Mouse (Mus musculus): ENCODE measurements around the gene Fgd6. TPM values are rescaled to one million over a fixed set of nuclear protein-coding genes. Genes with fewer than 3 reads are reported as not detected.

Fgd6 gene
- polyA plus RNA-seq, 1 experiment from 2014 or later, result 1.7 TPM

DNA sequence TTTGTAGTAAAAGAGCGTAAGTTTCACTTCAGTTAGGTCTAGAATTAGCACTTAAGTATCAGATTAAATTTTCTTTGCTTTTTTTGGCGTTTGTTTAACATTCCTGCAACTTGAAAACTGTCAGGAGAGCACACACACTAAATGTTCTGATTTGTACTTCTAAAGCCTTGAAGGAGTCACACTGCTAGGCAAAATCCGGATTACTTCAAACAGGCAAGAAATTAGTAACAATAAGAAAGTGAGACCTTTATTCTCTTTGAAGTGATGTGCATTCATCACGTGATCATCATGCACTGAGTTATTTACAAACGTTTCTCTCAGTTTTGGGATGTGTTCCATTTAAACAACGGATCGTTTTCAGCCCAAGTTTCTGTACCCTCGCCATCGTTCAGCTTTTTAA lies 1.4 kb downstream of the Fgd6 start:
- no peaks in the 10 kb centered on the region for H3K9me3 ChIP-seq (ENCODE audit: control insufficient read depth, low read length)
- H3K4me1 ChIP-seq (replicated peaks; ENCODE audit: control insufficient read depth, insufficient read depth), result 0 out of 2 replicates have a peak, but pooled peaks cover 3% of the 10 kb centered on the region
- peak overlapping the region; percentile 20; the same call in 1 of the 2 replicates for H3K4me3 ChIP-seq (ENCODE audit: low read depth, low read length)
- no peak overlapping the region for H3K9ac ChIP-seq (ENCODE audit: low read length)
- WGBS, result 25% methylated on average over 9 of the region's 9 CpGs
- DNase-seq (ENCODE audit: low spot score), result no peak
- TF ChIP-seq EP300 (optimal IDR thresholded peaks at IDR 0.05), result no peak
- TF ChIP-seq CTCF (IDR thresholded peaks at IDR 0.05; ENCODE audit: low read depth), result no peak
- H3K4me2 ChIP-seq (replicated peaks; ENCODE audit: low read depth), result peak overlapping the region; percentile 78
- ATAC-seq (ENCODE audit: low FRiP score, low TSS enrichment), result no peak
- H3K36me3 ChIP-seq (ENCODE audit: control insufficient read depth, insufficient read depth, low read length), result no peaks in the 10 kb centered on the region
- H3K27ac ChIP-seq (replicated peaks), result no peak overlapping the region
- H3K27me3 ChIP-seq (ENCODE audit: control insufficient read depth, insufficient read depth, low read length), result no peaks in the 10 kb centered on the region

DNA sequence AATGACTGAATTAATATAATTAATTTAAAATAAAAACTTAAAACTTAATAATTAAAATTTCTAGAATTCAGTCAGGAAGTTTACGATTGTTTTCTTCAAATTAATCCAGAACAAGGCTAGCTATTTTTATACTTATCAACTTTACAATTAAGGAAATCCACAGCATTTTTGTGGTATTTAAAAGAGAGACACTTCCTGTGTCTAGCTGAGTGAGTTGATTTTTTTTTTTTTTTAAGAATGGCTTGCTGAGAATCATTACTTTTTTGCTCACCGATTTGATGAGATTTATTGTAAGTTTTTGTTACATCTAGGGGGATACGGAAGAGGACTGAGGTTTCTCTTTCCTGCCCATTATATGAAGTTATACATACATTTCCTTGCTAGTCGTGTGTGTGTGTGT lies 1.8 kb downstream of the Fgd6 start:
- no peak overlapping the region for H3K27ac ChIP-seq (replicated peaks)
- no peaks in the 10 kb centered on the region for H3K9me3 ChIP-seq (ENCODE audit: control insufficient read depth, low read length)
- no peak for TF ChIP-seq EP300 (optimal IDR thresholded peaks at IDR 0.05)
- no peak for TF ChIP-seq CTCF (IDR thresholded peaks at IDR 0.05; ENCODE audit: low read depth)
- ATAC-seq (ENCODE audit: low FRiP score, low TSS enrichment), result no peak
- H3K27me3 ChIP-seq (ENCODE audit: control insufficient read depth, insufficient read depth, low read length), result no peaks in the 10 kb centered on the region
- H3K4me3 ChIP-seq (ENCODE audit: low read depth, low read length), result no peak overlapping the region
- no peaks in the 10 kb centered on the region for H3K36me3 ChIP-seq (ENCODE audit: control insufficient read depth, insufficient read depth, low read length)
- H3K9ac ChIP-seq (ENCODE audit: low read length), result no peak overlapping the region
- no peak overlapping the region for H3K4me2 ChIP-seq (replicated peaks; ENCODE audit: low read depth)
- H3K4me1 ChIP-seq (replicated peaks; ENCODE audit: control insufficient read depth, insufficient read depth), result 0 out of 2 replicates have a peak, but pooled peaks cover 3% of the 10 kb centered on the region
- WGBS, result 60% methylated on average over 4 of the region's 4 CpGs
- no peak for DNase-seq (ENCODE audit: low spot score)

DNA sequence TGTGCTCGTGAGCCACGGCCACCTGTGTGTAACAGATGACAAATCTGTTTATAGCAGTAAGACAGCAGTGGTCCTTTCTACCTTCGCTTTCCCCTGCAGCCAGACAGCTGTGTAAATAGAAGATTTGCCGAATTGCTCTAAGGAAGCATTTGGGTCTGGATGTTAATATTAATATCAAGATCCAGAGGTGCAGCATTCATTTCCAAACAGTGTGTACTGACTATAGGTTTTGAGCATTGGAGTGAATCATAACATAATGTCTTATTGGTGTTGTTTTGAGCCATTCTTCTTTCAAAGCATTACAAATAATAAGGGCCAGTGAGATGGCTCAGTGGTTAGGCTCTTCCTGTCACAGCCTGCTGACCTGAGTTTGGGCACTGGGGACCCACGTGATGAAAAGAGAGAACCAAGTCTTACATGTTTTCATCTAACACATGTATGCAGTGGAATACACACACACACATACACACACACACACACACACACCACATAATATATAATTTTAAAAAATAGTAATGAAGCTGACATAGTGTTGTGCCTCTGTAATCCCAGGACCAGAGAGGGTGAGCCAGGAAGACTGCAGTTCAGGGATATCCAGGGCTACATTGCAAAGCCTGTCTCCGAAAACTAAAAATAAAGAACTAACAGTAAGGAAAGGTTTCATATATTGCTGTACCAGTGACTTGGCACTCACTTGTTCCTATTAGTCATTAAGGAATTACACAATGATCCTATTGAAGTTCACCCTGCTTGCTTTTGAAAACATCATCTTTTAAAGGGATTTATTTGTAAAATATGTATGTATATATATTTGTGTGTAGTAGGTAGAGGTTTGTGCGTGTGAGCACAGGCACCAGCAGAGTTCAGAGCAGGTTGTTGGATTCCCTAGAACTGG lies 2.8 kb downstream of the Fgd6 start:
- Histone ChIP-seq H3K4me1 (replicated peaks; ENCODE audit: control insufficient read depth, insufficient read depth) (0 out of 2 replicates have a peak, but pooled peaks cover 3% of the 10 kb centered on the region), H3K4me2 (replicated peaks; ENCODE audit: low read depth) (no peak overlapping the region), H3K9ac (ENCODE audit: low read length) (no peak overlapping the region), H3K27me3 (ENCODE audit: control insufficient read depth, insufficient read depth, low read length) (no peaks in the 10 kb centered on the region), H3K9me3 (ENCODE audit: control insufficient read depth, low read length) (no peaks in the 10 kb centered on the region), H3K36me3 (ENCODE audit: control insufficient read depth, insufficient read depth, low read length) (0 out of 2 replicates have a peak, but pooled peaks cover under 1% of the 10 kb centered on the region), H3K4me3 (ENCODE audit: low read depth, low read length) (no peak overlapping the region), H3K27ac (replicated peaks) (no peak overlapping the region)
- DNase-seq (ENCODE audit: low spot score), result no peak
- WGBS, result 50% methylated on average over 7 of the region's 7 CpGs
- no peak for ATAC-seq (ENCODE audit: low FRiP score, low TSS enrichment)
- no peak for TF ChIP-seq CTCF (IDR thresholded peaks at IDR 0.05; ENCODE audit: low read depth)
- TF ChIP-seq EP300 (optimal IDR thresholded peaks at IDR 0.05), result no peak

DNA sequence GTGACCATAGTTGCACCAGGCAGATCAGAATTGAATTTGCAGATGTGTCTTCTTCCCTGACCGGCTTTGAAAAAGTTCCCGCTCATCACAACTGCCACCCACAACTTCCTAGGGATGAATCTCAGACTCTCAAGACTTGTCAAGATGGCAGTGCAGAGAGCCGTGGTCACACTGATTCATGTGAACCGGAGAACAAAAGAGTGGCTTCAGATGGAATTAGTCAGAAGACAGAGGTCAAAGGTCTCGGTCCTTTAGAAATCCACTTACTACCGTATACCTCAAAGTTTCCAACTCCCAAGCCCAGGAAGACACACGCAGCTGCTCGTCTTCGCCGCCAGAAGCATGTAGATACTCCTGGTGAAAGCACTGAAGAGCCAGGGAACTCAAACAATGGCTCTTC lies 8.1 kb downstream of the Fgd6 start:
- DNase-seq (ENCODE audit: low spot score) (no peak), ATAC-seq (ENCODE audit: low FRiP score, low TSS enrichment) (no peak)
- H3K4me1 ChIP-seq (replicated peaks; ENCODE audit: control insufficient read depth, insufficient read depth), result no peaks in the 10 kb centered on the region
- TF ChIP-seq EP300 (optimal IDR thresholded peaks at IDR 0.05), result no peak
- no peak for TF ChIP-seq CTCF (IDR thresholded peaks at IDR 0.05; ENCODE audit: low read depth)
- peaks cover 7% of the 10 kb centered on the region; the same call in 1 of the 2 replicates for H3K36me3 ChIP-seq (ENCODE audit: control insufficient read depth, insufficient read depth, low read length)
- no peaks in the 10 kb centered on the region for H3K9me3 ChIP-seq (ENCODE audit: control insufficient read depth, low read length)
- H3K4me2 ChIP-seq (replicated peaks; ENCODE audit: low read depth), result no peak overlapping the region
- H3K4me3 ChIP-seq (ENCODE audit: low read depth, low read length), result no peak overlapping the region
- WGBS, result 77% methylated on average over 10 of the region's 10 CpGs
- no peak overlapping the region for H3K27ac ChIP-seq (replicated peaks)
- H3K9ac ChIP-seq (ENCODE audit: low read length), result no peak overlapping the region
- H3K27me3 ChIP-seq (ENCODE audit: control insufficient read depth, insufficient read depth, low read length), result no peaks in the 10 kb centered on the region

DNA sequence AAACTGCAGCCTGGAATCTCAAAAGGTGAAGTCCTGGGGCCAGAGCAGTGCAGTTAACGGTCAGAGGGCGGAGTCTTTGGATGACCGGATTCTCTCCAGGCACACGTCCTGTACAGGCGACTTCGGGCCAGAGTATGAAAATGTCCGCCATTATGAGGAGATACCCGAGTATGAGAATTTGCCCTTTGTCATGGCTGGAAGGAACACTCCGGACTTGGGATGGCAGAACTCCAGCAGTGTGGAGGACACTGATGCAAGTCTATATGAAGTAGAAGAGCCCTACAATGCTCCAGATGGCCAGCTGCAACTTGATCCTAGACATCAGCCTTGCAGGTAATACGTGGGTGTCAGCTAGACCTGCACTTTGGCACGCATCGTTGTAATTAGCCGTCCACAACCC lies 9.5 kb downstream of the Fgd6 start:
- 93% methylated on average over 13 of the region's 13 CpGs for WGBS

DNA sequence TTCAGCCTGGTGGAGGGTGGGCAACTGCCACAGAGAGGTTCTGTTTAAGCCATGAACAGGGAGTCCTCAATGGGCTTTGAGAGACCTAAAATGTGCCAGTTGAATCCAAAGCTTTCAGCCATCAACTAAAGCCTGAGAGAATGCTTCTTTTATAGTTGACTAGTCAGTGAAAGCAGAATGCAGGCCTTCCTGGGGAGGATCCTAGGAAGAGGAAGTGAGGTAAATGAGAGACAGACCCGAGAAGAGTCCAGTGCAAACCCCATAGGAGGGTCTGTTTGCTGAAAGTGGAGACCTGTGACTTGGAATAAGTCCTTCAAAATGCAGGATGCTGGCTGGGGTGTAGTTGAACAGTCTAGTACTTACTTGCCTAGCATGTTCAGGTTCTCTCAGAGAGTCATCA lies 11.2 kb downstream of the Fgd6 start:
- ATAC-seq (ENCODE audit: low FRiP score, low TSS enrichment) (no peak), DNase-seq (ENCODE audit: low spot score) (no peak)
- WGBS, result 77% methylated on average over 1 of the region's 1 CpGs
- H3K4me1 ChIP-seq (replicated peaks; ENCODE audit: control insufficient read depth, insufficient read depth), result no peaks in the 10 kb centered on the region
- H3K27me3 ChIP-seq (ENCODE audit: control insufficient read depth, insufficient read depth, low read length), result no peaks in the 10 kb centered on the region
- no peak overlapping the region for H3K4me2 ChIP-seq (replicated peaks; ENCODE audit: low read depth)
- TF ChIP-seq EP300 (optimal IDR thresholded peaks at IDR 0.05) (no peak), CTCF (IDR thresholded peaks at IDR 0.05; ENCODE audit: low read depth) (no peak)
- no peak overlapping the region for H3K27ac ChIP-seq (replicated peaks)
- no peaks in the 10 kb centered on the region for H3K9me3 ChIP-seq (ENCODE audit: control insufficient read depth, low read length)
- H3K9ac ChIP-seq (ENCODE audit: low read length), result no peak overlapping the region
- no peak overlapping the region for H3K4me3 ChIP-seq (ENCODE audit: low read depth, low read length)
- H3K36me3 ChIP-seq (ENCODE audit: control insufficient read depth, insufficient read depth, low read length), result peaks cover 7% of the 10 kb centered on the region; the same call in 1 of the 2 replicates

More for the DNA sequence above, 9.5 kb downstream of the Fgd6 start:
- Histone ChIP-seq H3K4me2 (replicated peaks; ENCODE audit: low read depth) (no peak overlapping the region), H3K36me3 (ENCODE audit: control insufficient read depth, insufficient read depth, low read length) (peaks cover 7% of the 10 kb centered on the region; the same call in 1 of the 2 replicates), H3K27me3 (ENCODE audit: control insufficient read depth, insufficient read depth, low read length) (no peaks in the 10 kb centered on the region), H3K9me3 (ENCODE audit: control insufficient read depth, low read length) (no peaks in the 10 kb centered on the region), H3K27ac (replicated peaks) (no peak overlapping the region), H3K9ac (ENCODE audit: low read length) (no peak overlapping the region), H3K4me1 (replicated peaks; ENCODE audit: control insufficient read depth, insufficient read depth) (no peaks in the 10 kb centered on the region), H3K4me3 (ENCODE audit: low read depth, low read length) (no peak overlapping the region)
- DNase-seq (ENCODE audit: low spot score), result no peak
- ATAC-seq (ENCODE audit: low FRiP score, low TSS enrichment), result no peak
- no peak for TF ChIP-seq CTCF (IDR thresholded peaks at IDR 0.05; ENCODE audit: low read depth)
- TF ChIP-seq EP300 (optimal IDR thresholded peaks at IDR 0.05), result no peak
